28 mouse cellular contexts compared by ENCODE assay signal in the genomic region with DNA sequence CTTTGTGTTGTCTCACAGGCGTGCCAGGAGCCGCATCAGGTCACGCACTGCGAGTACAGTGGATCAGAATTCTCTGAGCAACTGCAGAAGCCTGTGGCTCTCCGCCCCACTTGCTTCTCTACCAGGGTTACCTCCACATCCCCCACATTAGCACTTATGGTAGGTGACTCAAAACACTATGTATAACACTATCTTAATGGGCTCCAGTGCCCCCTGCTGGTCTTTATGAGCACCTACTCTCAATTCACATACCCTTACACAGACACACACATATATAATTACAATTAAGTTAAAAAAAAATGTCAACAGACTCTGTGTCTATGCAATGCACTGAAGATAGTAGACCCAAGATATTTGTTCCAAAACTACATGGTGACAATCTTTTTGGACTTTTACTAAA.
DNase-seq lines count a peak whose midpoint lies in the region; ATAC-seq and TF ChIP-seq lines count a peak whose summit lies in the region.
"Had no signal": no experiment of that assay in that cellular context is flagged by ENCODE, and none has a peak within 500 bp of the region (broad histone marks: within the 10 kb centered on the region; RNA-seq: fewer than 3 reads in every experiment).

No protein-coding gene starts in this region.

- peak overlapping the region; percentile 75 for H3K27ac ChIP-seq in hindbrain, embryonic 11.5 days (ENCODE audit: low read depth, low read length)
- no peak overlapping the region for H3K27ac ChIP-seq in hindbrain, embryonic 16.5 days (ENCODE audit: low read depth, low read length)
- H3K27ac ChIP-seq in left cerebral cortex, adult 2 months = no peak overlapping the region
- H3K27ac ChIP-seq: heart, embryonic 10.5 days; heart, embryonic 15.5 days; liver, embryonic 15.5 days; stomach, postnatal 0 days had no signal

- no peak for ATAC-seq in hindbrain, embryonic 11.5 days (ENCODE audit: low FRiP score)
- ATAC-seq in hindbrain, embryonic 16.5 days = no peak
- ATAC-seq: CD4-positive, CD25-positive, alpha-beta regulatory T cell, adult 4 months; forebrain, embryonic 16.5 days; intestine, postnatal 0 days had no signal

- H3K27me3 ChIP-seq in hindbrain, embryonic 11.5 days (ENCODE audit: control insufficient read depth, insufficient read depth, low read length) = 0 out of 2 replicates have a peak, but pooled peaks cover 2% of the 10 kb centered on the region
- no peaks in the 10 kb centered on the region for H3K27me3 ChIP-seq in hindbrain, embryonic 16.5 days (replicated peaks; ENCODE audit: control insufficient read depth, insufficient read depth, low read length)
- H3K27me3 ChIP-seq: heart, embryonic 15.5 days; liver, embryonic 15.5 days had no signal

- no peak overlapping the region for H3K4me3 ChIP-seq in hindbrain, embryonic 11.5 days (ENCODE audit: low read depth, low read length)
- no peak overlapping the region for H3K4me3 ChIP-seq in hindbrain, embryonic 16.5 days (ENCODE audit: low read length)
- H3K4me3 ChIP-seq in left cerebral cortex, adult 2 months = no peak overlapping the region
- H3K4me3 ChIP-seq: erythroblast, embryonic 14.5 days; heart, embryonic 10.5 days; heart, embryonic 15.5 days; liver, embryonic 15.5 days; neural tube, embryonic 13.5 days had no signal

- 97% methylated on average over 5 of the region's 5 CpGs for WGBS in hindbrain, embryonic 11.5 days
- WGBS in hindbrain, embryonic 16.5 days = 96% methylated on average over 5 of the region's 5 CpGs

- no peaks in the 10 kb centered on the region for H3K9me3 ChIP-seq in hindbrain, embryonic 11.5 days (ENCODE audit: control insufficient read depth, low read length)
- H3K9me3 ChIP-seq in hindbrain, embryonic 16.5 days (ENCODE audit: control insufficient read depth, low read length) = no peaks in the 10 kb centered on the region
- H3K9me3 ChIP-seq: heart, embryonic 10.5 days; heart, embryonic 15.5 days; liver, embryonic 15.5 days; neural tube, embryonic 13.5 days had no signal

- no peak for DNase-seq in hindbrain, embryonic 11.5 days (ENCODE audit: low spot score)
- DNase-seq in left cerebral cortex, adult 2 months (ENCODE audit: extremely low spot score in 1 of 2, low spot score in 2 of 2) = no peak
- no peak for DNase-seq in left cerebral cortex, adult 9 months (ENCODE audit: low spot score in 2 of 2)
- peak; percentile 43 for DNase-seq in ES-CJ7 (ENCODE audit: low read depth, low spot score)
- DNase-seq in cerebellum, adult 11-12 months = no peak
- no peak for DNase-seq in embryo, embryonic 11 days
- DNase-seq: adrenal gland, postnatal 25 days; cerebellum, adult 18-20 months; cerebellum, postnatal 10 days; gastrocnemius, postnatal 10 days; kidney, postnatal 25 days; layer of hippocampus, postnatal 36 days; lung, embryonic 14.5 days; lung, postnatal 14 days; right cerebral cortex, postnatal 4 days; thymus, adult 2 months; thymus, postnatal 36 days had no signal

- peak; percentile 5 for TF ChIP-seq CTCF in left cerebral cortex, adult 2 months (IDR thresholded peaks at IDR 0.05)

- H3K36me3 ChIP-seq in hindbrain, embryonic 11.5 days (ENCODE audit: control insufficient read depth, insufficient read depth, low read length) = no peaks in the 10 kb centered on the region
- no peaks in the 10 kb centered on the region for H3K36me3 ChIP-seq in hindbrain, embryonic 16.5 days (ENCODE audit: control insufficient read depth, insufficient read depth, low read length)
- H3K36me3 ChIP-seq: G1E; liver, embryonic 15.5 days; neural tube, embryonic 13.5 days had no signal

- intact Hi-C loops in left cerebral cortex, adult 2 months (cut with DNase I) = no loop called here

- H3K4me2 ChIP-seq in hindbrain, embryonic 11.5 days (replicated peaks; ENCODE audit: low read depth, low read length) = no peak overlapping the region
- no peak overlapping the region for H3K4me2 ChIP-seq in hindbrain, embryonic 16.5 days (ENCODE audit: low read length)
- H3K4me2 ChIP-seq: heart, embryonic 15.5 days; liver, embryonic 15.5 days; lung, embryonic 14.5 days; neural tube, embryonic 13.5 days had no signal

- no peaks in the 10 kb centered on the region; the same call in 1 of the 2 replicates for H3K4me1 ChIP-seq in hindbrain, embryonic 11.5 days (replicated peaks; ENCODE audit: control insufficient read depth, insufficient read depth, low read length)
- H3K4me1 ChIP-seq in hindbrain, embryonic 16.5 days (ENCODE audit: control insufficient read depth, insufficient read depth, low read depth, low read length) = no peaks in the 10 kb centered on the region

- H3K9ac ChIP-seq in hindbrain, embryonic 11.5 days (ENCODE audit: low read depth, low read length) = no peak overlapping the region
- H3K9ac ChIP-seq in hindbrain, embryonic 16.5 days (ENCODE audit: low read depth, low read length) = no peak overlapping the region
- H3K9ac ChIP-seq: heart, embryonic 15.5 days; liver, embryonic 15.5 days; lung, embryonic 14.5 days; neural tube, embryonic 13.5 days had no signal
